Mouse (Mus musculus): ENCODE data around the gene Aox3.
A peak's percentile ranks its signal among the peaks of the same experiment; 100 is the strongest.

GRCm38 (mm10) chr1:58195541-58195940, 82.6 kb downstream of the Aox3 start:
- TF ChIP-seq POLR2A (IDR thresholded peaks at IDR 0.05; ENCODE audit: control insufficient read depth, extremely low read depth, insufficient read depth, low read length, poor library complexity), result 0 out of 2 replicates have a peak, but pooled peaks have one; percentile 20
- TF ChIP-seq CTCF (IDR thresholded peaks at IDR 0.05; ENCODE audit: borderline replicate concordance, control insufficient read depth, extremely low read depth, insufficient read depth, low read length, poor library complexity), result no peak

Measured in thymus, adult 2 months (tissue).